Mouse (Mus musculus): ENCODE data around the gene Prima1.

Prima1 gene

DNA sequence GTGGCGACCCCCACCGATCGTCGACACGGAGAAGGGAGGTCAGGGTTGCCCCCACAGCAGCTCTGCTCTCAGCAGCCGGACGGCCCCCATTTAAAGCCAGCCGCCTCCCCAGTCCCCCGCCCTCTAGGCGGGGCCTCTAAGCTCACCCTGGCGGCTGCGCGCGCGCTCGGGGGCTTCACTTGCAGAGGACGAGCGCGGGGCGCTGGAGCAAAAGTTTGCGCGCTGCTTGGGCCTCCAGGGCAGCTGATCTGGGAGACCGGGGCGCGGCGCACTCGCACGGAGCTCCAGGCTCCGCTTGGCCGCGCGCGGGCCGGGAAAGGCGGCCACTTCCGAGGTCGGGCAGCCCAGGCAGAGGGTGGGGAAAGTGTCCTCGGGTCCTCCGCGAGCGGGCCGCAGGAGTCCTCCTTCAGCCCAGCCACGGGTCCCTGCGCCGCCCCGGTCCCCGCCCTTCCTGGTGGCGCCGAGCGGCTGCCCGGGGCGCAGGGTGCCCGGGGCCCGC, at the start of gene Prima1:
TSS of gene Prima1 (minus strand) at position 68 of the 499 bp plus-strand sequence.
- in situ Hi-C loops (cut with MseI, MboI): no loop called here

DNA sequence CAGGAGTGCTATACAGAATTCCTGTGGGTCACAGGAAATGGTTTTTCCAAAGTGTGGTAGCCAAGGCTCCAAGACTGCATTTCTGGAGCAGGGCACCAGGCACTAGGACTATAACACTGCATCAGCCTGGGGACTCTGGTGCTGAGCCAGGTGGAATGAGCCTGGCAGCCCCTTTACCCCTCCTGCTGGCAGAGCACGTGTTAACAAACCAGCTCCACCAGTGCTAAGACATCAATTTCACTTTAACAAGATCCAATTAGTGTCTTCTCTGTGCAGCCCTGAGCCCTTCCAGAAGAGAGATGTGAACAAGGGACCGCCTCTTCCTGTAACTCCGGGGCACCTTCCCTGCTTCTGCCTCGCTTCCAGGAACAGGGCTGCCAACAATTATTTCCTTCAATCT, 45.3 kb upstream of the Prima1 start:
- in situ Hi-C loops (cut with MseI, MboI): no loop called here

DNA sequence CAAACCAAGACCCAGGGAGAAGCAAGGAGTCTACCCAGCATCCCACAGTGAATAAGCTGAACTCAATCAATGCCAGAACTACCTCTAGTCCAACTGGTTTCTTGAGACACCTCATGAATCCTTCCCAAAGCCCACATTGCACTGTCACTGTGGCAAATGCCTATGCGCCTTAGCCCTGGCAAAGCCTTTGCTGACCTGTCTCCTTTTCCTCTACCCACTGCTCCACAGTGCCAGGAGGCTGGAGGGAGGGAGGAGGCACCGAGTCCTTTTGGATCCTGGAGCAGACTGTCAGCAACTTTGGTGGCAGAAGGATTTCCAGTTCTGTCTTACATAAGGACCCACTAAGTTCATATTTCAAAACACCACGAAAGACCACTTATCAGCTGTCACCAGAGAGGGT, 41.5 kb upstream of the Prima1 start:
- in situ Hi-C loops (cut with MseI, MboI): no loop called here

DNA sequence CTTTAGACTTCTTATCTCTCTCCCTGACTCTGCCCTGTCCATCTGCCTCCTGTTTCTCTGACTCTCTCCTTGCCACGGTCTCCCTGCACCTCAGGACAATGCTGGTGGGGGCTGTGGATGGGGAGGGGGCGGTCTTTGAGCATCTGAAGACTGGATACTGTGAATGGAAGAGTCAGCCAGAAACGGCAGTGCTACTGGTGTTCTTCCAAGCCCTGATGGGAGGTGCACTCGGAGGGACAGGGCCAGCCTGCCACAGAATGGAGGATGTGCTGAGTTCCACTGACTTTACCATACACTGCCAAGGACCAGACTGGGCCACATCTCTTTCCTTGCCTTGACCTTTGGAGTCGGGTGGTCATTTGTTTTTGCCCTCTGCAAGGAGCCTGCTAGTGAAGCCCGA, 41.0 kb upstream of the Prima1 start:
- in situ Hi-C loops (cut with MseI, MboI): no loop called here

DNA sequence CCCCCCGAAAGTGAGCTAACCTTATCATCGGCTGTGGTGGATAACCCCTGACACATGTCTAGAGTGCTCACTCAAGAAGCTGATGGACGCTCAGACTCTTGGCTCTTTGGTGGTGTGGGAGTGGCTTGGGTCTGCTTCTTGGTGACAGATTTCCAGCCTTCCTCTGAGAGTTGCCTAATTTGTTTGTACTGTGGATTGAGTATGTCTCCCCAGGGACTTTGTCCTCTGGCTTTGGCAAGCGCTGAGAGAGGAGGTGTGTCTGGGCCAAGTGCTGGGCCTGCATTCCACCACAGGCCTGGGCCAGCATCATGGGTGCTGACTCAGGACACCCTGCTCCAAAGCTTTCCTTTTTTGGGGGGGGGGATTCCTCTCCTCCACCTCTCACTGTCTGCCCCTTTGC, 40.0 kb upstream of the Prima1 start:
- in situ Hi-C loops (cut with MseI, MboI): no loop called here

DNA sequence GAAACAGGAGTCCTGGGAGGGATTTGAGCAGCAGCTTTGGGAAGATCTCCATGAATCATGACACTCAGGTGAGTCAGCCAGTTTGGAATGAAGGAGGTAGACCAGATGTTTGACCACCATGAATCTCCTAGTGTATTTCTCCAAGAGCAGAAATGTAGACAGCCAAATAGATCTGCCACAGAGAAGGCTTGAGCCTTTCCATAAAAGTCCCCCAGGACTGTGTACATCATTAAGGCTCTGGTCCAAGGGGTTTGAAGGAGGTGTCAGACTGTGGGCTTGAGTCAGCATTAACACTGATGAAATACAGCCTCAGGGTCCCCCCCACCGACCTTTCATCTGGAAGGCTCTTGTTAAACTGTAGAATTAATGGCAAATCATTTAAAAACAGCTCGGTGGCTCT, 39.5 kb upstream of the Prima1 start:
- in situ Hi-C loops (cut with MseI, MboI): no loop called here

DNA sequence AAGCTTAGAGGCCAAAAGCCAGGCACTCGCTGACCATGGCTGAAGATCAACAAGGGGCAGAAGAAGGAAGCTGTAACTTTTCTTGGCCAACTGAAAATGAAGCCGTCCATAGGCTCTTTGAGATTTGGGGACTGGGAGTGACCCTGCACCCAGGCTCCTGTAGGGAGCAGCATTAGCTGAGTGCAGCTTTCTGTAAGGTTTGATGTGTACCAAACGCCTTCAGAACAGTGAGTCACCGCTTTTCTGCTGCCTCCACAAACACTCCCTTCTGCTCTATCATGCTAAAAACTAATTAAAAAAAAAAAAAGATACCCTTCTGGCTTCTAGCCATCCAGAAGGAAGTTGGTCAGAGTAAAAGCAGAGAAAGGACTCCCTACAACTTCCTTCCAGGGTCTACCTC, 34.5 kb upstream of the Prima1 start:
- in situ Hi-C loops (cut with MseI, MboI): no loop called here

DNA sequence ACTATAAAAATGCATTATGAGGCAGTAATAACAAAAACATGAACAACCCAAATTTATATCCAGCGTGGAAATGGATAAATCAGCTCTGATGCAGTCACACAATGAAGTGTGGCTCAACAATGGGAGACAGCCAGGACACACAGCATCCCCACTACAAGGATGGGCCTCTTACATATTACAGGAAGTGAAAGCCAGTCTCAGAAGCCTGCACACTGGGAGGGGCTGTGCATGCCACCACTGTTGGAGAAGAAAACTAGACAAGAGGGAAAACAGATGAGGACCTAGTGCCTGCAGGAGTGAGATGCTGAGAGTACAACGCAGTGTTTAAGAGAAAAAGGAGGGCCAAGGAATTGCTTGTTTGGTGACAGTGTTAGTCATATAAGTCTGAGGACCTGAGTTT, 31.8 kb upstream of the Prima1 start:
- in situ Hi-C loops (cut with MseI, MboI): no loop called here

DNA sequence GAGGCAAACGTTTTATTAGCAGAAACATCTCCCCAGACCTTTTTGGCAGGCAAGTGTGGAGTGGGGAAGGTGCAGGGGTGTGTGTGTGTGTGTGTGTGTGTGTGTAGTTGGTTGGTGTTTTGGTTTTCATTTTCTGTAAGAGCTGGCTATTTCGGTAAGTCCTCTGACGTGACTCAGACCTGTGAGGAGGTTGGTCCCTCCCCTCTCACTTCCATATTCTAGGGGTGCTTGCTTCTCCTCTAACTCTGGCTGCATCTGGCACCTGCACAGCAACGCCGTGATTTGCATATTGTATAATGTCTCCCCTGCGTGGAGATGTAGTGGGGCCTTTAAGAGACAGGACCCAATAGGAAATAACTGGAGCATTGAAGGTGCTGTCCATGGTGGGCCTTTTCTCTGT, 31.1 kb upstream of the Prima1 start:
- in situ Hi-C loops (cut with MseI, MboI): no loop called here

DNA sequence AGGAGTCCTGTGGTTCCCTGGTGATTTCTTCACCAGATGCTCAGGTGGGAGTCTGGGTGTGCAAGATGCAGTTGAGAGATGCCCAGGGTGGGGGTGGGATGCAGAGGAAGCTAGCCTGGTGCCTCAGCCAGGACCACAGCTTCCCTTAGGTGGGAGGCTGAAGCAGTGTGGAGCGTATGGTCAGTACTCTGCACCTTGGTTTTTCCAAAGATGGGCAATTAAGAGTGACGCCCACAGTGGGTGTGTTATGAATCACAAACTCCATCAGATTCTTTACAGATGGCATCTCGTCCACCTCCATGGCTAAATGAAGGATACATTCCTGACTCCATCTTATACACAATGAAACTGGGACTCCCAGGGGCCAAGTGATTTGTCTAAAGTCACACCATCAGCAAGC, 30.2 kb upstream of the Prima1 start:
- in situ Hi-C loops (cut with MseI, MboI): no loop called here

DNA sequence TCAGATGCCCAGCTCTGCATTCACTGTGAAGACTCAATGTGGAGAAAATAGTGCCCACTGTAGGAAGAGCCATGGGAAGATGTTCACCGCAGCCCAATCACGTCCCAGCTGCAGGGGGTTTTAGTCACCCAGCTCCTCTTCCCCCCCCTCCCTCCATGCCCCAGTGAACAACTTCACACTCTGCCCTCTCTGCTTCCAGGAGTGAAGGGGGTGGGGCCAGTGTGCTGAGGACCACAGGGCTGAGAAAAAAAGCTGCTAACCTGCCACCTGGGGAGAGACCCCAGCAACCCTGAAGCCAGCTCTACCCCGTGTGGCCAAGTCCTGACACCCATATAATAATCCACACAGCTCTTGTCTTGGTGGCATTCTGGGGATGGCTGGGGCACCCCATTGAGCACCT, 24.7 kb upstream of the Prima1 start:
- in situ Hi-C loops (cut with MseI, MboI): no loop called here

DNA sequence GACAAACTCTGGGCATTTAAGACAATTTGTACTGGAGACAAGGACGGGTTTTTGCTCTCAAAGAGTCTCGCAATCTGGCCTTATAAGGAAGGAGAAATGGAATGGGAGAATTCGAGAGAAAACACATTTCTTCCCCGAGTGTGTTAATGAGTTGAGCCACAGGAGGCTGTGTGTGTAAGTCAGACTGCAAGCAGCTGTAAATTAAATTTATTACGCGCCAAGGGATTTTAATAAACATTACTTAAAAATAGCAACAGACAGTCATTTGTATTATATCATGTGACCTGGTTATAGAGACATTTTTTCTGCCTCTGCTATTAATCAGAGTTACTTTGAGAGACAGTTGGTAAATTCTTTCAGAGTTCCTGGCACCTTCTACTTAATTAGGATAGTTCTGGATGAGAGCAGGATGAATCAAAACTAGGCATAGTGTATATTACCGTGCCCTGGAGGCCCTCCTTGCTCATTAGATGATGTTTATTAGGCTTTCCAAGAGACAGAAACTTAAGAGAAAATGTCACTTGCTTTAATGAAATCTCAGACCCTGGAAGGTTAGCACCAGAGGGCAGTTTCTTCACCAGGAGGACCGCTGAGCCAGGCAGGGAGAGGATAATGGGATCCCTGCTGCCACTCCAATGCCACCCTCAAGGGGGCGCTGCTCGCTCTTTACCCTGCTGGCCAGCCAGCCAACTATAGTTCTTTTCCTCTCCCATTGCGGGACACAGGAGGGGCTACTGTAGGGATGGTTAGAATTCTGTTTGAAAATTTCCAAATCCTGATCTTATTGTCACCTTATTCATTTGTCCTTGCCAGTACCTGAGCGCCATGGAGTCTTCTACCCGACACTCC, 20.3 kb upstream of the Prima1 start:
- in situ Hi-C loops (cut with MseI, MboI): no loop called here

DNA sequence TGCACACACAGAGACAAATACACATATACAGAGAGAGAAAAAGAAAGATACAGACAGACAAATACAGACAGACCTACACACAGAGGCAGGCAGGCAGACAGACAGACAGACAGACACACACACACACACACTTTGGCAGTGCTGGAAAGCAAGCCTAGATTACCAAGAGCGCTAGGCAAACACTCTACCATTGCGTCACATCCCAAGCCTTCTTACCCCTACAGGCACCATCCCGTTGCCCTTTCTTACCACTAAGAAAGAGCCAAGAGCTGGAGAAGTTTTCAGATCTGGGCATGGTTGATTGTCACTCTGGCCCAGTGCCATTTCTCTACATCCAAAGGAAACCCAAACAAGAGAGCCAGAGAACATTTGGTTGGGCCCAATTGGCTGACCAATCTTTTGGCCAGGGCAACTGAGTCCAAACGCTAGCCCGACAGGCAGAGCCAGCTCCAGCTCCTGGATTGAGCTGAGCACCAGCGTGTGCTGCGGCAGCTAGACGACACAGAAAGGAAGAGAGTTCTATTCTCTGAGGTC, 11.0 kb upstream of the Prima1 start:
- in situ Hi-C loops (cut with MseI, MboI): no loop called here

DNA sequence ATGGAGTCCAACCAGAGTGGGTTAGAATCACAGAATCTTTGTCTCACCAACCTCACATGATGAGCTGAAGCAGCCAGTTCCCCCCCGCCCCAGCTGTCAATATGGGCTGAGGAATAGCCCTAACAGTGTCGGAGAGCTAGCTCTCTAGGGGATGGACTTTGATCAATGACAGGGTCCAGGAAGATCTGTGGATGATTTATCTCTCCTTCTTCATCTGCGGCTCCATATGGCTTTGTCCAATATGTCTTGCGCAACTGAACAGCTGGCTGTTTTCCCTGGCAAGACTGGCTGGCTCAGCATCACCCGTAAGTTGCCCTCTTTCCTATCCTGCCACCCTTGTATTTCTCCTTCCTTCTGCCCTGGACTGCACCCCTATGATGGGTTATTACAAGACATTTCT, 9.2 kb upstream of the Prima1 start:
- in situ Hi-C loops (cut with MseI, MboI): no loop called here

DNA sequence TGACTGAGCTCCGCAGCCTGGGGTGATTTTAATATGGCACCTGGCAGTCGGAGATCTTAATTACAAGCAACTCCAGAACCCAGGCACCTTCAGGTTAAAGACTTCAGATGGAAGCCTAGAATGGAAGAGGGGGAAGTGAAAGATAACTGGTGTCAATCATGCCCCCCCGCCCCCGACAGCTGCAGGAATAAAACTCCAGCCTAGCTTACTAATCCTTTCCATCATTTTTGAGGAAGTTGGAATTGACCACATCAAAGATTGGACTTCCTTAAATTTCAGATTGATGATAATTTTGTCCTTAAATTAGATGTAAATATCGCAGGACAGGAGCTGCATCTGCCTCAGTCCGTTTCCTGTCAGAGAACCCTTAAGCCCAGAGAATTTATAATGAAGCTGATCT, 8.4 kb upstream of the Prima1 start:
- in situ Hi-C loops (cut with MseI, MboI): no loop called here

DNA sequence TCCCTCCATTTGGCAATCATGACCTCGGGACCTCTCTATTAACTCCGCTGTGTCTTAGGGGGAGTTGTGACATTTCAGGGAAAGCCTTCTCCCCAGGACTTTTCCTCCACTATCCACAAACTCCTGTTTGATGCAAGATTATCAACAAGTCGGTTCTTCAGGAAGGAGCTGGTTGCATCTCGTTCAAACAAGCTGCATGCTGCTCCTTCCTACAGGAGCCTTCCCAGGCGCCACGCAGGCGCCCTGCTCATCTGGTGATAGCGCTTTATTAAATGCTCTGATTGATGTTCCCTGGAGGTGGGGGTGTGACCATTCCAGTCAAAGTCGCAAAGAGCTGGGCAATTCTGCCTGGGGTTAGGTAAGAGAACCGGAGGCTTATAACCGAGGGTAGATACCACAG, 1.1 kb upstream of the Prima1 start:
- in situ Hi-C loops (cut with MseI, MboI): no loop called here

DNA sequence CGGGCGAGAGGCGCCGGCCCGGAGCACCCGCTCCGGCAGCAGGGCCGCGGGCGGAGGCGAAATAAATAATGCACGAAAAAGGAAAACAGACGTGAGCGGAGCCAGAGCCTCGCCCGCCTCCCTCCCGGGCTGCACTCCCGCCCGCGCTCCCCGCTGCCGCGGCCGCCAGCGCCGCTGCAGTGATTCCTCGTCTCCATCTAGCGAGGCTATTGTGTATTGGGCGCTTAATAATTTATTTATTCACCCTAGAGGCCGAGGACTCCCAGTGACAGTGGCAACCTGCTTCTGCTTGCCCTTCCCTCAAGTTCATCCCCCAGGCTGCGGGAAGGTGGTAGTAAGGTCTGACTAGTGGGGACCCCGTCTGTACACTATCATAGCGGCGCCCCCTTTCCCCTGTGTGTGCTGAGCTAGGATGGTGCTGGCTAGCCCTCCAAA, 658 bp upstream of the Prima1 start:
- in situ Hi-C loops (cut with MseI, MboI): no loop called here

DNA sequence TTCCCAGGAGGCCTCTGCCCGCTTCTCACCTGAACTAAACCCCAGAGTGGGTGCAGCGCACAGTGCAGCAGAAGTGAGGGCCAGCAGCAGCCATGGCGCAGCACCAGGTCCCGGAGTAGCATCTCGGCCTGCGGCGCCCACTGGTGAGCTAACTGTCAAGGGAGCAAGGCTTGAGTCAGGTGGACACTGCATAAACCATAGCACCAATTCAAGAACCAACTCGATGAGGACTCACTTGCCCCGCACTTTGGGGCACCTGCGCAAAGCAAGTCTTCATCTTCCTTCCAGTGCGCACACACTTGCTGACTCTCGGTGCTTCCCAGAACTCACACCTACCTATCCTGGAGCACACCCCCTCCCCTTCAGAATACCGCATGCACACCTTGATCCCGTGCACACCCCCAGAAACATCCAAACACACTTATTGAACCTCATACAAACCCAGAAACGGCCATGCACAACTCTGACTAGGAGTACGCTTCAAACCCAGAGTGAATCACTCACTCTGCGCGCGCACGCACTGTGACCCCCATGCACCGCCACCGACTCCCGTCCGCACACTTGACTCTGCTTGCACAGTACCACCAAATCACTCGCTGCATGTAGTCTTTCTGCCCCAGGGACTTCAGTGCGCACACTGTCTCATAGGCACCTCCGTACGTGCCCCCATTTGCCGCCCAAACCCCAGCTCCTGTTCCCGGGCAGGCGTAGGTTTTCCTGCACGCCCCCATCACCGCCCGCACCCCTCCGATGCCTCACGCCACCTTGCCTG, 453 bp downstream of the Prima1 start:
- in situ Hi-C loops (cut with MseI, MboI): no loop called here

DNA sequence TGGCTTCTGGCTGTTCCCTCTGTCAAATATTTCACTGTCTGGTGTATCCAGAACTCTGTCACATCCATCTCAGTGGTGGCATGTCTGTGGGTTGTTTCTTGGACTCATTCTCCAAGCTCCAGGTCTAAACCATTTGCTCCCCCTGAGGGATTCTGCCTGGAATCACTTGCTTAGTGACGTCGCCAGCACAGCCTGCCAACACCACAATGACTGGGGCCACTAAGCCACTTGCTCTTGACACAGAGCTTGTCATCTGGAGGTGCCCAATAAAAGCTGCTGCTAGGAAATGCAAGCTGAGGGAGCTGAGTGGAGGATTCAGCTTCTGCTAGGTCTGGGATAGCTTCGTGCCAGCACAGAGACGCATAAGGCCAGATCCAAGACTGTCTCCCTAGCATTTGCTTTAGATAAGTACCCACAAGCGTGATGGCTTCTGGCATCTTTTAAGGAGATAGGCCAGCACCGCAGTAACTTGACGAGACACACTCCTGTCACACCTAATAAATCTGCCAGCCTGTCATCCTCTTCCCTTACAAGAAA, 3.0 kb downstream of the Prima1 start:
- in situ Hi-C loops (cut with MseI, MboI): no loop called here

DNA sequence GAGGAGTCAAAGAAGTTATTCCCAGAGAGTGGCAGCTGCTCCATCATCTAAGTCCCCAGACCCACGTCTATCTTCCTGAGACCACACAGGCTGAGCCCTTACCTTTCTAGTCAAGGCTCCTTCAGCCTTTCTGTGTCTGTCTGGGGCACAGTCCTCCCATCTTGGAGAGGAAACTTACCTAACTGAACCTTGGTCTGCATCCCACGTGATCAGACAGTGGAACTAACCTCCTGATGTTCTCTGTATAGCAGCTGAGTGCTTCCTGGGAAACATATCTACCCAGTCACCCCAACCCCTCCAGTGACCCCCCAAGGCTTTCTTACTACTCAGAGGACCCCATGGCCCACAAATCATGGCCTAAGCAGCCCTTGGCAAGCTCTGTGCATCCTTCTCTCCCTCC, 6.1 kb downstream of the Prima1 start:
- in situ Hi-C loops (cut with MseI, MboI): no loop called here

DNA sequence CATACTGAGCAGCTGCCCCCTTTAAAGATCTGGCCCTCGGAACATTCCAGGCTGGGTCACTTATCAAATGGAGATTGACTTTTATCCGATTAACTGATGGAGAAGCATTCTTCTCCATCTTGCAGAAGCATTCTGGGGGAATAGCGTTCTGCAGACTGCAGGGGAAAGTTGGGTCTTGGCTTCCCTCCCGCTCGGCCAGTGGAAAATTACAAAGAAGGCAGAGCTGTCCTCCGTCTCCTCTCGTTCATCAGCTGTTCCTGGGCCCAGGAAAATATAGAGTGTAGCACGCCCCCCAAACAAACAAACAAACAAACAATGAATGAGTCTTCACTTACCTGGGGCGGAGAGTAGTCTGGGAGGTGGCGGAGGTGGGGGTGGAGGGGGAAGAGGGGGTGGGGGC, 6.7 kb downstream of the Prima1 start:
- in situ Hi-C loops (cut with MseI, MboI): no loop called here

DNA sequence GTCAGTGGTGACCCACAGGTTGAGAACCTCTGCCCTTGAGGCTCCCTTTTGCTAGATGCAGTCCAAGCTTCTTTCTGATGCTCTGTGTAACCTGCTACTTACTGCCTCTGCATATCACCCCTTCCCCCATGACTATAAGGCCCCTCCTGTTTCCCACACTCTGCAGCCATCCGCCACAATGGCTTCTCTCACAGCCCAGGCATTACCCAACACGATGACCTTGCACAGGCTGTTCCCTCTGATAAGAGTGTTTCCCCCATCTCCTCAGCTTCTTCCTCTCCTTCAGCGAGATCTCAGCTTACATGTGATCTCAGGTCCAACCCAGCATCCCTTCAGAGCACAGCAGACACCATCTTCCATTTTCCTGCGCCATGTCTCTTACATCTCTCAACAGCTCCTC, 12.9 kb downstream of the Prima1 start:
- in situ Hi-C loops (cut with MseI, MboI): no loop called here

Data from mouse trophoblast stem cell (cell line).